Mouse (Mus musculus) left cerebral cortex, adult 8-10 months (tissue): ENCODE data around the gene Hmgcll1. TPM values are rescaled to one million over a fixed set of nuclear protein-coding genes. Genes with fewer than 3 reads are reported as not detected.
"Not testable (repeated sequence)": the region's sequence is repeated elsewhere in the genome, so short reads cannot be mapped to it uniquely, and the experiment has no call there.

Experiments
- DNase-seq, 2 experiments: peaks; one replicate each; pipeline ENCODE4 v3.0.0; 2022; ENCODE audit warnings: low spot score in 2 of 2
- total RNA-seq, 4 experiments: library from RNA; stranded (reverse); gene quantifications; 2 replicates each; pipeline ENCODE4 v1.2.4; 2022

Hmgcll1 gene
- total RNA-seq, 4 experiments from 2014 or later = 15.5 to 22.3 (median 19.0) TPM

- DNase-seq = no peak
These were observed 28.7 kb downstream of the Hmgcll1 start for GRCm38 (mm10) chr9:76043341-76043740.

GRCm38 (mm10) chr9:76060935-76061334 lies 46.3 kb downstream of the Hmgcll1 start:
- no peak for DNase-seq

GRCm38 (mm10) chr9:76061492-76061891 lies 46.8 kb downstream of the Hmgcll1 start:
- no peak for DNase-seq

GRCm38 (mm10) chr9:76064164-76064563 lies 49.5 kb downstream of the Hmgcll1 start:
- no peak for DNase-seq

GRCm38 (mm10) chr9:76091561-76091960 lies 76.9 kb downstream of the Hmgcll1 start:
- DNase-seq = no peak

DNA sequence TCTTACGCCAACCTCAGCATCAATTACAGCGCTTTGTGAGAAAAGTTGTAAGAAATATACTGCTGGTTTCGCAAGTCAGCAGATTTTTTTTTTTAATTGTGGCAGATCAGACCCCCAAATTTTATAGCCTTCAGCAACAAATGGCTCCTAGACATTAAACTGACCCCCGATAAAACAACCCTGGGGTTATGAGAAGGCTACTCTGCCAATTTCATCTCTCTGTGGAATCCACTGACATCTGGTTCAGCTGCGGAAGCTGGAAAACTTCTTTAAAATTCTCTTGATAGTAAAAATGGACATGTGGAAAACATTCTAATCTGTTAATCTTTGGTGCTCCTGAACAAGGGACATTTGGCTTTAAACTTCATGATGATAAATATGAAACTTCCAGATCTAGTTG lies 82.6 kb downstream of the Hmgcll1 start:
- no peak for DNase-seq

DNA sequence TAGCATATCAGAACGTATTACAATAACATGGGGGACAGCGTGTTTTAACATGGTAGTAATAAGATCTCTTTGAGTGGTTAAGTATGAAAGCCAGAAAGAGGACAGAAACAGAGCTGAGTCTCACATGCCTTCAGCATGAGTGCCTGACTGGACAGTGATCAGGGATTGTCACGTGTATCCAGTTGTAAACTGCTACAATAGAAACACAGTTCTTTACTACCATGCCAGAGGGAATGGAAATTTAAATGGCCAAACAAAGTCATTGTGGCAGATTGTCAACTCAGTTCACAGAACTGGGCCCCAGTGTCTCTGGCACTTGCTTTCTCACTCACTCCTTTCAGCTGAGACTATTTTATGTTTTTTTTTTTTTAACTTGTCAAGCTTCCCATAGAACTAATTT lies 85.3 kb downstream of the Hmgcll1 start:
- no peak for DNase-seq

GRCm38 (mm10) chr9:76104416-76104815 lies 89.8 kb downstream of the Hmgcll1 start:
- DNase-seq = not testable (repeated sequence)

DNA sequence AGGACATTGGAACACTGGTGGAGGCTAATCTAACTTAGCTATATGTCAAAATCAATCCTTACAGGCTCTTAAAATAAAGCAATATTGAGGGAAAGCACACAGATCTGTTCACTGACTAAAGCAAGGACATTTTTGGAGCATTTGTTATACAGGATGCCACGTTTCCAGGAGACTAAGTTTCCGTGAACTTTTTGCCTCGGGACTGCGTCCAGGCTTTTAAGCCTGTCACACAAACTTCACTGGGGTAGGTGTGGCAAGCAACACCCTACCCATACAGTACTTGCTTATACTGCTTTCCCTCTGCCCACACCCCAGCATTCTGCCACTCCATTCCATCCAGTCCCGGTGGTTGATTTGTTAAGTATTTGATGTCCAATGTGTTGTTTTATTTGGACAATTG lies 90.2 kb downstream of the Hmgcll1 start:
- no peak for DNase-seq

DNA sequence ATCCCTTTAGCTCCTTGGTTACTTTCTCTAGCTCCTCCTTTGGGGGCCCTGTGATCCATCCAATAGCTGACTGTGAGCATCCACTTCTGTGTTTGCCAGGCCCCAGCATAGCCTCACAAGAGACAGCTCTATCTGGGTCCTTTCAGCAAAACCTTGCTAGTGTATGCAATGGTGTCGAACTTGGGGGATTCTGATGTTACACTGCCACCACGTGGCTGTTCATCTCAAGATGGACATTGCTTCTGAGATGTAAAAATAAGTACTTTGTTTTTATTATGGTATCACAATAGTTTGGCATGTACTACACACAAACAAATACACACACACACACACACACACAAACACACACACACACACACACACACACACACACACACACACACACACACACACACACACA lies 108.2 kb downstream of the Hmgcll1 start:
- peak in 1 of 2 experiments; percentile 28 for DNase-seq

DNA sequence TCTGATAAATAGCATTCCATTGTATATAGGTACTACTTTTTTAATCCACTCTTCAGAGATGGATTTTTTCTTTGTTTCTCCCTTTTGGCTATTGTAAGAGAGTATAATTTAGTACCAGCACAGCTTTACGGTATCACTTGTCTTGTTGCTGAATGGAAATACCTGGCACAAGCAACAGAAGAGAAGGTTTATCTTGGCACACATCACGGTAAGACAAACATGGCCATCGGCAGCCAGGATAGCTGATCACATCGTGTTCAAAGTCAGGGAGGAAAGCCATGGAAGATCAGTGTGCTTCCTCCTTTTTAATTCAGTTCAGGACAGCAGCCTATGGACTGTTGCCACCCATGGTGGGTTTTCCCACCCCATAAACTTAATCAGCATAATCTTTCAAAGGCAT lies 109.6 kb downstream of the Hmgcll1 start:
- DNase-seq = no peak

- DNase-seq = no peak
These were observed 114.7 kb downstream of the Hmgcll1 start for GRCm38 (mm10) chr9:76129353-76129752.

DNA sequence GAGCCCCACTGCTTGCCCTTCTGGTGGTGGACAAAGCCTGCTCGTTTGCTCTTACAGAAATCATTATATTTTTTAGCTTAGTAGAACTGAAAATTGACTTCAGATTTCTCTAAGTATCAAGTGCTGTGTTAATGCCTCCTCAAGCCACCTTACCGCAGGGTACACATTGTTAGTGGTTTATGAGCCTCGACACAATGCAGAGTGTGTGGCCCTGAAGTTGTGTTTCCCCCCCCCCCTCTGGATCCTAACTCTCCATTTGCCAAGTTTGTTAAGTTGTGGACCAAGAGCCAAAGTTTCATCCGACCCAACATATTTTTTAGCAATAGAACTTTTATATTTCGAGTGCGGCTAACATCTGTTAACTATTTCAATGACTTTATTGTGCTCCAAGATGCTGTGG lies 119.4 kb downstream of the Hmgcll1 start:
- no peak for DNase-seq

DNA sequence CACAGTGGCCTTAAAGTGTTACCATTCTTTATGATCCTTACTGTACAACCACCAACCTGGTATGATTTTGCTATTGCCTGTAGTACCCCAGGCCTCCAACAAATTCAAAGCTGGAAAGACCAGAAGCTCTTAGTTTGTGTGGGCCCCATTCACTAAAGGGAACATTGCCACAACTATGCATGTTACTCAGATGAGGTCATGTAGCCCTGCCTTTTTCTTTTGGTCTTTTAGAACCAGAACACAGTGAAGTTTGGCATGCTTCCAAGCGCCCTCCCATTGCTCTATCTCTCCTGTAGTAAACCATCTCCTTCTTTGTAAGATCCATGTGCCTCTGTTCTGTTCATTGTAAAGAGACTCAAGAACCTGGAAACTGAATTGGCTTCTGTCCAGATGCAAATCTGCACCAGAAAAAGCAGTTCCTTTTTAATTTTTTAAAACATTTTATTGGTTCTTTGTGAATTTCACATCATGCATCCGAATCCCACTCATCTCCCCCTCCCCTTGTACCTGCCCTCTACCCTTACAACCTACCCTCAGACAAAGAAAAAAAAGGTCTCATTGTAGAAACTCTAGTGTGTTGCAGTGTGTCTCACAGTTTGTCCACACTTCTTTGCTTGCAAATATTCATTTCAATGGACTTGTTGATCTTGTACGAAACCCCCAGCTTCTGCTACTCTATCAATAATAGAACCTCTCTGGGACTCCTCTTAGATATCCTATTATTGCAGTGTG lies 123.9 kb downstream of the Hmgcll1 start:
- DNase-seq = no peak

- no peak for DNase-seq
These were observed 130.9 kb downstream of the Hmgcll1 start for GRCm38 (mm10) chr9:76145593-76145992.

GRCm38 (mm10) chr9:76162446-76162845 lies 147.8 kb downstream of the Hmgcll1 start:
- DNase-seq = no peak

DNA sequence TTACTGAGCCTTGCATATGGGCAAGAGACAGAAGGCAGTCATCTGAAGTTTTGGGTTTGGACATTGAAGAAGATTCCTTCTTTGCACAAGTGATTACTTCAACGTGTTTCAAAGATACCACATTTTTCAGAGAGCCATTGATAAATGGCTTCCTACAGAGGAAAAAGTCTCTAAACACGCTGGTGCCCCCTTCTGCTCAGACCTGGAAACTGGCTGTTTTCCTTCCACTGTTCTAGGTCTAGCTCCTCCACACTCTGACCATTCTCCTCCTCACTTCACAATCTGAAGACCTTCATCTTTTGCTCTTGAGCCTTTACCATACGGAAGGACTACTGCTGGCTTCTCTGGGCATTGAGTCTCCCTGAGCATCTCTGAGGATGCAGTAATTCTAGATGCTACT lies 153.7 kb downstream of the Hmgcll1 start:
- peak in 1 of 2 experiments; percentile 6 for DNase-seq

DNA sequence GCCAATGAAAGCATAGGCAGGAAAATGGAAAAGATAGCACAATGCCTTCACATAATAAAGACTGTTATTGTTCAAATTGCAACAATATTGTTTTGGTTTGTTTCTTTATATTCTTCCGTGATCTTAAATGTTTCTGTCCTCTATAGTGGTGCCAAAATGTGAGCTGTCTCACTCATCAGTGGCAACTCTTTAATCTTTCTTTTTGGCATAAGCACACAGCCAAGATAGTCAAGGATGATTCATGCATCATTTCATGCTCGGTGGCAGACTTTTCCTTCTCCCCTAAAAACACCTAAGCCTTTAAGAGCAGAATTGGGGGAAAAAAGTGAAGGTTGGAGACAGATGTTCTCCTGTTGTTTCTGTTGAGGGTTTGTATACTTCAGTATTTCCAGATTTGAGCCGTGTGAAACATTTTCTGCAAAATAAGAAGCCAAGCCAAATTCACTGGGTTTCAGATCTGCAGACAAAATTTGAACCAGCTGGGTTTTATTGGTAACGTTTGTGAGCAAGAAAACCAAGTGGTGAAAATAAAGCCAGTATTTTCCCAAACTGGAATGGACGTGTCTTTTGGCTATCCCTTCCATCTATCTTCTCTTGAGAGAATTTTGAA lies 158.1 kb downstream of the Hmgcll1 start:
- DNase-seq = no peak

DNA sequence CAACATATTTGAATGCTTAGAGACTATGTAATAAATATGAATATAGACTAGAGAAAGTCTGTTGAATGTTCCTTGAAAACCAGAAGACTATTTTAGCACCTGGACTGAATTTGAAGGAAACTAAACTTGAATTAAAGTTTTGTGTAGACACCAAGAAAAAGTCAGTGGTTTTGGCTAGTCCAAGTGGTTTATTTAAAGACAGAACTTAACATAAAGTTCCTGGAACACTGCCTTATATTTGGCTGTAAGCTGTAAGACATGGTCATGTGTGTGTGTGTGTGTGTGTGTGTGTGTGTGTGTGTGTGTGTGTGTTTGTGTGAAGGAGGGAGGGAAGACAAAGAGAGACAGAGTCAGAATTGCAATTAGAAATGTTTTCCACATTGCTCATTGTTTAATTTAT lies 164.6 kb downstream of the Hmgcll1 start:
- no peak for DNase-seq
